Mouse (Mus musculus): Measurements from ENCODE around the gene Myl3. TPM values are rescaled to one million over a fixed set of nuclear protein-coding genes. Genes with fewer than 3 reads are reported as not detected.
A peak's percentile ranks its signal among the peaks of the same experiment; 100 is the strongest.

Myl3 gene
- not detected in 2 replicates for total RNA-seq (2017)

- ATAC-seq (replicated peaks; ENCODE audit: low read depth, poor library complexity, severe bottlenecking): 0 out of 2 replicates have a peak, but pooled peaks have one; percentile 36
Observed at GRCm38 (mm10) chr9:110741711-110742294, at the start of gene Myl3. Gene Myl3 (plus strand): TSS chr9:110741861.

GRCm38 (mm10) chr9:110695165-110695755 lies 46.4 kb upstream of the Myl3 start:
- ATAC-seq (replicated peaks; ENCODE audit: low read depth, poor library complexity, severe bottlenecking): no peak

GRCm38 (mm10) chr9:110696427-110696826 lies 45.2 kb upstream of the Myl3 start:
- no peak for ATAC-seq (replicated peaks; ENCODE audit: low read depth, poor library complexity, severe bottlenecking)

GRCm38 (mm10) chr9:110697465-110697864 lies 44.2 kb upstream of the Myl3 start:
- no peak for ATAC-seq (replicated peaks; ENCODE audit: low read depth, poor library complexity, severe bottlenecking)

- ATAC-seq (replicated peaks; ENCODE audit: low read depth, poor library complexity, severe bottlenecking): no peak
Observed at GRCm38 (mm10) chr9:110699574-110699973, 42.1 kb upstream of the Myl3 start.

GRCm38 (mm10) chr9:110701114-110702032 lies 40.3 kb upstream of the Myl3 start:
- ATAC-seq (replicated peaks; ENCODE audit: low read depth, poor library complexity, severe bottlenecking): no peak

- ATAC-seq (replicated peaks; ENCODE audit: low read depth, poor library complexity, severe bottlenecking): no peak
Observed at GRCm38 (mm10) chr9:110702848-110703247, 38.8 kb upstream of the Myl3 start.

GRCm38 (mm10) chr9:110703951-110704350 lies 37.7 kb upstream of the Myl3 start:
- ATAC-seq (replicated peaks; ENCODE audit: low read depth, poor library complexity, severe bottlenecking): no peak

GRCm38 (mm10) chr9:110706784-110707183 lies 34.9 kb upstream of the Myl3 start:
- peak; percentile 71 for ATAC-seq (replicated peaks; ENCODE audit: low read depth, poor library complexity, severe bottlenecking)

- ATAC-seq (replicated peaks; ENCODE audit: low read depth, poor library complexity, severe bottlenecking): peak; percentile 97
Observed at GRCm38 (mm10) chr9:110709640-110710258, 31.9 kb upstream of the Myl3 start.

- no peak for ATAC-seq (replicated peaks; ENCODE audit: low read depth, poor library complexity, severe bottlenecking)
Observed at GRCm38 (mm10) chr9:110711532-110711931, 30.1 kb upstream of the Myl3 start.

GRCm38 (mm10) chr9:110711996-110712395 lies 29.7 kb upstream of the Myl3 start:
- no peak for ATAC-seq (replicated peaks; ENCODE audit: low read depth, poor library complexity, severe bottlenecking)

- no peak for ATAC-seq (replicated peaks; ENCODE audit: low read depth, poor library complexity, severe bottlenecking)
Observed at GRCm38 (mm10) chr9:110712545-110712944, 29.1 kb upstream of the Myl3 start.

- no peak for ATAC-seq (replicated peaks; ENCODE audit: low read depth, poor library complexity, severe bottlenecking)
Observed at GRCm38 (mm10) chr9:110713389-110713788, 28.3 kb upstream of the Myl3 start.

GRCm38 (mm10) chr9:110715426-110715825 lies 26.2 kb upstream of the Myl3 start:
- no peak for ATAC-seq (replicated peaks; ENCODE audit: low read depth, poor library complexity, severe bottlenecking)

- ATAC-seq (replicated peaks; ENCODE audit: low read depth, poor library complexity, severe bottlenecking): peak; percentile 79
Observed at GRCm38 (mm10) chr9:110716775-110717174, 24.9 kb upstream of the Myl3 start.

- no peak for ATAC-seq (replicated peaks; ENCODE audit: low read depth, poor library complexity, severe bottlenecking)
Observed at GRCm38 (mm10) chr9:110718071-110718470, 23.6 kb upstream of the Myl3 start.

GRCm38 (mm10) chr9:110718810-110719209 lies 22.9 kb upstream of the Myl3 start:
- no peak for ATAC-seq (replicated peaks; ENCODE audit: low read depth, poor library complexity, severe bottlenecking)

GRCm38 (mm10) chr9:110719977-110720376 lies 21.7 kb upstream of the Myl3 start:
- no peak for ATAC-seq (replicated peaks; ENCODE audit: low read depth, poor library complexity, severe bottlenecking)

- ATAC-seq (replicated peaks; ENCODE audit: low read depth, poor library complexity, severe bottlenecking): no peak
Observed at GRCm38 (mm10) chr9:110722060-110722459, 19.6 kb upstream of the Myl3 start.

All from common myeloid progenitor, adult 5-6 weeks (primary cell).